Mouse (Mus musculus): ENCODE results near the gene Dpf1.

Dpf1 gene

GRCm38 (mm10) chr7:29307350-29308104, 3.8 kb downstream of the Dpf1 start:
- CTCF ChIA-PET: no interaction called here

GRCm38 (mm10) chr7:29309221-29309721, 5.5 kb downstream of the Dpf1 start:
- CTCF ChIA-PET: interaction anchor here (0.6 kb wide), 1 partner anchor 125 kb away, joined by 3 read pairs; no protein-coding TSS in a partner anchor

GRCm38 (mm10) chr7:29309749-29310148, 6.0 kb downstream of the Dpf1 start:
- CTCF ChIA-PET: interaction anchor here (0.6 kb wide), 1 partner anchor 124 kb away, joined by 3 read pairs; no protein-coding TSS in a partner anchor

- CTCF ChIA-PET: interaction anchor here (0.5 kb wide), 1 partner anchor 244 kb away, joined by 5 read pairs; no protein-coding TSS in a partner anchor
These were observed 9.3 kb downstream of the Dpf1 start for GRCm38 (mm10) chr7:29313051-29313450.

- CTCF ChIA-PET: interaction anchor here (0.5 kb wide), 1 partner anchor 243 kb away, joined by 5 read pairs; no protein-coding TSS in a partner anchor
These were observed 10.0 kb downstream of the Dpf1 start for GRCm38 (mm10) chr7:29313572-29314261.

- CTCF ChIA-PET: no interaction called here
These were observed 11.3 kb downstream of the Dpf1 start for GRCm38 (mm10) chr7:29314844-29315628.

GRCm38 (mm10) chr7:29316137-29316734, 12.5 kb downstream of the Dpf1 start:
- CTCF ChIA-PET: interaction anchor here (0.6 kb wide), 1 partner anchor 195 kb away, joined by 11 read pairs; no protein-coding TSS in a partner anchor

GRCm38 (mm10) chr7:29316976-29317375, 13.2 kb downstream of the Dpf1 start:
- CTCF ChIA-PET: no interaction called here

GRCm38 (mm10) chr7:29317558-29317957, 13.8 kb downstream of the Dpf1 start:
- CTCF ChIA-PET: no interaction called here

- CTCF ChIA-PET: interaction anchor here (0.5 to 0.6 kb wide), 2 partner anchors 439 to 1229 kb away, joined by 5 to 9 read pairs; no protein-coding TSS in a partner anchor
These were observed 14.6 kb downstream of the Dpf1 start for GRCm38 (mm10) chr7:29318115-29318911.

- CTCF ChIA-PET: interaction anchor here (0.5 kb wide), 1 partner anchor 440 kb away, joined by 5 read pairs; no protein-coding TSS in a partner anchor
These were observed 15.9 kb downstream of the Dpf1 start for GRCm38 (mm10) chr7:29319337-29320307.

GRCm38 (mm10) chr7:29327087-29327486, 23.3 kb downstream of the Dpf1 start:
- CTCF ChIA-PET: no interaction called here

GRCm38 (mm10) chr7:29328984-29329383, 25.2 kb downstream of the Dpf1 start:
- CTCF ChIA-PET: no interaction called here

- CTCF ChIA-PET: no interaction called here
These were observed 30.4 kb downstream of the Dpf1 start for GRCm38 (mm10) chr7:29334156-29334555.

GRCm38 (mm10) chr7:29335276-29335675, 31.5 kb downstream of the Dpf1 start:
- CTCF ChIA-PET: interaction anchor here (0.6 kb wide), 1 partner anchor 125 kb away, joined by 3 read pairs; no protein-coding TSS in a partner anchor

- CTCF ChIA-PET: interaction anchor here (0.6 kb wide), 1 partner anchor 124 kb away, joined by 3 read pairs; no protein-coding TSS in a partner anchor
These were observed 32.3 kb downstream of the Dpf1 start for GRCm38 (mm10) chr7:29335841-29336671.

- CTCF ChIA-PET: no interaction called here
These were observed 33.1 kb downstream of the Dpf1 start for GRCm38 (mm10) chr7:29336795-29337319.

- CTCF ChIA-PET: no interaction called here
These were observed 34.0 kb downstream of the Dpf1 start for GRCm38 (mm10) chr7:29337766-29338165.
